Mouse (Mus musculus) WW6 (cell line): Measurements from ENCODE around the gene Gm3415.
"Not testable (repeated sequence)": the region's sequence is repeated elsewhere in the genome, so short reads cannot be mapped to it uniquely, and the experiment has no call there.

ENCODE experiments used
- DNase-seq: peaks from one replicate; pipeline ENCODE4 v3.0.0-alpha.2; 2013; ENCODE audit warnings: low read depth, low spot score

Gm3415 gene

GRCm38 (mm10) chr5:146555836-146556235 is at the start of gene Gm3415:
Gene Gm3415 (plus strand): TSS chr5:146556136.
- DNase-seq = not testable (repeated sequence)

GRCm38 (mm10) chr5:146513823-146514222 is 42.1 kb upstream of the Gm3415 start, which contains the start of gene Gm3402:
Gene Gm3402 (plus strand): TSS chr5:146514123.
- not testable (repeated sequence) for DNase-seq

- DNase-seq = not testable (repeated sequence)
Observed at GRCm38 (mm10) chr5:146525501-146525900, 30.4 kb upstream of the Gm3415 start, which contains the start of gene Gm3404. Gene Gm3404 (plus strand): TSS chr5:146525801.

GRCm38 (mm10) chr5:146537347-146537746 is 18.6 kb upstream of the Gm3415 start, which contains the start of gene Gm3409:
Gene Gm3409 (plus strand): TSS chr5:146537647.
- DNase-seq = not testable (repeated sequence)

- DNase-seq = no peak
Observed at GRCm38 (mm10) chr5:146564259-146564658, 8.3 kb downstream of the Gm3415 start.

- DNase-seq = no peak
Observed at GRCm38 (mm10) chr5:146567054-146567453, 11.1 kb downstream of the Gm3415 start.

- not testable (repeated sequence) for DNase-seq
Observed at GRCm38 (mm10) chr5:146570179-146570578, 14.2 kb downstream of the Gm3415 start.

GRCm38 (mm10) chr5:146571830-146572734 is 16.1 kb downstream of the Gm3415 start:
- DNase-seq = not testable (repeated sequence)

GRCm38 (mm10) chr5:146572735-146573042 is 16.8 kb downstream of the Gm3415 start:
- DNase-seq = not testable (repeated sequence)

- DNase-seq = no peak
Observed at GRCm38 (mm10) chr5:146576668-146577067, 20.7 kb downstream of the Gm3415 start.

- no peak for DNase-seq
Observed at GRCm38 (mm10) chr5:146584156-146584477, 28.2 kb downstream of the Gm3415 start.

GRCm38 (mm10) chr5:146584478-146585306 is 28.8 kb downstream of the Gm3415 start, which contains the start of gene Gpr12:
Gene Gpr12 (minus strand): TSS chr5:146585239.
- DNase-seq = no peak

- DNase-seq = no peak
Observed at GRCm38 (mm10) chr5:146585307-146585651, 29.3 kb downstream of the Gm3415 start.

- no peak for DNase-seq
Observed at GRCm38 (mm10) chr5:146586357-146587070, 30.6 kb downstream of the Gm3415 start.

- no peak for DNase-seq
Observed at GRCm38 (mm10) chr5:146590987-146591386, 35.1 kb downstream of the Gm3415 start.

GRCm38 (mm10) chr5:146591636-146592035 is 35.7 kb downstream of the Gm3415 start:
- DNase-seq = no peak

- DNase-seq = no peak
Observed at GRCm38 (mm10) chr5:146592580-146592979, 36.6 kb downstream of the Gm3415 start.

GRCm38 (mm10) chr5:146596612-146597502 is 40.9 kb downstream of the Gm3415 start:
- DNase-seq = no peak

GRCm38 (mm10) chr5:146597503-146597874 is 41.6 kb downstream of the Gm3415 start:
- DNase-seq = no peak

- no peak for DNase-seq
Observed at GRCm38 (mm10) chr5:146598215-146599119, 42.5 kb downstream of the Gm3415 start.
